Mouse (Mus musculus): Measurements from ENCODE around the gene Nt5c1a. TPM values are rescaled to one million over a fixed set of nuclear protein-coding genes. Genes with fewer than 3 reads are reported as not detected.
A peak's percentile ranks its signal among the peaks of the same experiment; 100 is the strongest.

Gene Nt5c1a
- polyA plus RNA-seq, 1 experiment from 2014 or later: 0.31 TPM

DNA sequence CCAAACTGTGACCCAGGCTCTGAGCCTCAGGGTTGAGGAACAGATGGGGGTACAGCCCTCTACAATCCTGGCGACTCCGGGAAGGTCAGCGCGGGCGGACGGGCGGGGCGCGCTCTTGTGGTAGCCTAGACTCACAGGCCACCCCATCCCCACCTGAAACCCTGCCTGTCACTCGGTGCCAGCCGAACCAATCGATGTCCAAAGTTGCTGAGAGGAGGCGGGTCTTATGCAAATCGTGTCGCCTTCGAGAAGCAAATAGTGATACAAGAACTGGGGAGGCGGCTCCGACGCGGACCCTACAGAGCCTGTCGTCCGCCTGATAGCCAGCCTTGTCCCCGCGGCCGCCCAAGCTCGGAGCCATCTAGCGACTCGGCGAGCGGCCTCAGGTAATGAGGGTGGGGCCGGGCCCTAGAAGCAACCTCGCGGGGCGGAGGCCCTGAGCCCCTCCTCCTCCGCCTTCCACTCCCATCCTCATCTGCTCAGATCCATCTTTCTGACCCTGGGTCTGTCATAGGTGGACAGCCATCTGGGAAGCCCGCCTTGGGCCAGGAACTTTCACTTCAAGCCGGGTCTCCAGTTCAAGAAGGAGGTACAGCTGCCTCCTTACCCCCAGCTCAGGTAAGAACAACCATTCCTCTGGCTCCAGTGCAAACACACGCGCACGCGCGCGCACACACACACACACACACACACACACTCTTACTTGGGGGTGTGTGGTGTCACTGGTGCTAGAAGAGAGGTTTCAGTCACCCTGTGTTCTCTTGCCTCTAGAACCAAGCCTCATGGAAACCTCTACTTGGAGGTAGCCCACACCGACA is 17.9 kb upstream of the Nt5c1a start:
- peak; percentile 91 for DNase-seq (ENCODE audit: low spot score)
- Histone ChIP-seq H3K9me3 (no peaks in the 10 kb centered on the region), H3K27ac (no peak overlapping the region), H3K36me3 (no peaks in the 10 kb centered on the region), H3K4me1 (peaks cover 20% of the 10 kb centered on the region), H3K27me3 (ENCODE audit: insufficient read depth, poor library complexity, severe bottlenecking) (peaks cover 98% of the 10 kb centered on the region), H3K4me3 (peak overlapping the region; percentile 52)
- 12% methylated on average over 44 of the region's 44 CpGs for WGBS

DNA sequence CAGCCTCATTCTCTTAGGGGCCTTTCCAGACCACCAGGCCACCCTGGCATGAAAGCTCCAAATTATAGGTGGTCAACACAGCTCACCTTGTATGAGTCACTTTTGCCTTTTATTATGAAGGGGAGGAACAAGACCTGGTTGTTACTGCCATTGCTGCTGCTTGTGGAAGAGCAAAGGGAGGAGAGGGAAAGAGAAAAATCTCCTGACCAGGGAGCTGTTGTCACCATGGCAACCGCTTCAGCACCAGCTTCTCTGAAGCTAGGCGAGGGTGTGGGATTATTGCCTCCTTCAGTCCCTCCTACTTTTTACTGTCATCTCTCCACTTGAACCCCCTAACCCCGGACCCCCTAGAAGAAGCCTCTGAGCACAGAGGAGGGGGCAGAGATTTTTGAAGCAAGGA is 16.5 kb upstream of the Nt5c1a start:
- DNase-seq (ENCODE audit: low spot score): no peak
- Histone ChIP-seq H3K4me3 (no peak overlapping the region), H3K9me3 (no peaks in the 10 kb centered on the region), H3K27ac (no peak overlapping the region), H3K27me3 (ENCODE audit: insufficient read depth, poor library complexity, severe bottlenecking) (peaks cover 98% of the 10 kb centered on the region), H3K4me1 (peaks cover 20% of the 10 kb centered on the region), H3K36me3 (no peaks in the 10 kb centered on the region)
- 42% methylated on average over 3 of the region's 3 CpGs for WGBS

DNA sequence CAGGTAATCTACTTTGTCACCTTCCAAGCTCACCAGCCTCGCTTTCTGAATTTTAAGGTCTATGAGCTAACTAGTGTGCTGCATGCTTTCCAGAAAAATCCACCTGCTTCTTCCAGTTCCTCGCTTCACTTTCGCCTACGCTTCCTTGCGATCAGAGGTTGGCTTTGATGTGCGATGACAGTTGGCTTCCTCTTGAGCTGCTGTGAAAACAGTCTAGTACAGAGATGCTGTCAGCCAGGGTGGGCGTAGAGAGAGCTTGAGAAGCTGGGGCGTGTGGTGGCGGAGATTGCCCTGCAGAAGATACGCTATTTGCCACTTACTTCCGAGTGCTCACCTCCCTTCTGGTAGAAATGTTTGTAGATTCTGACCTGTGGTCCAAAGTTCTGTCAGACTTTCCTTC is 9.0 kb upstream of the Nt5c1a start:
- Histone ChIP-seq H3K36me3 (no peaks in the 10 kb centered on the region), H3K27me3 (ENCODE audit: insufficient read depth, poor library complexity, severe bottlenecking) (peaks cover 94% of the 10 kb centered on the region), H3K9me3 (no peaks in the 10 kb centered on the region), H3K4me1 (peaks cover 12% of the 10 kb centered on the region; the same call in 1 of the 2 replicates), H3K4me3 (no peak overlapping the region), H3K27ac (no peak overlapping the region)
- DNase-seq (ENCODE audit: low spot score): no peak
- WGBS: 65% methylated on average over 11 of the region's 11 CpGs

DNA sequence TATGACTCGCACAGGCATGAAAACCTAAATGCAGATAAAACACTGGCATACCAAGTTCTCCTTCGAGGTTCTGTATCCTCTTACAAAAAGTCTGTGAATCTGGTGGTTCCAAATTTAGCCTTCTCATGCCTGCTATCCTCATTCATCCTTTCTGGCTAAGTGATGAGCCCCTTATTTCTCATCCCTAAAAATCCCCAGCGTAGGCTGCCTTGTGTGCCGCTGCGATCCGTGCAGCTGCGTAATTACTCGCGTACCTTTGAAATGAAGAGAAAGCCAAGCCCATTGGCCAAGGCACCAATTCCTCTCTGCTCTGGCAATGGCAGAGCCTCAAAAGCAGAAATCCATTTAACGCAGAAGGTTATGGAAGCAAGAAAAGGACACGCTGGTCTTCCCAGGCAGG is 7.5 kb upstream of the Nt5c1a start:
- H3K27ac ChIP-seq: no peak overlapping the region
- no peaks in the 10 kb centered on the region for H3K9me3 ChIP-seq
- WGBS: 87% methylated on average over 11 of the region's 11 CpGs
- H3K4me3 ChIP-seq: no peak overlapping the region
- H3K36me3 ChIP-seq: no peaks in the 10 kb centered on the region
- H3K27me3 ChIP-seq (ENCODE audit: insufficient read depth, poor library complexity, severe bottlenecking): peaks cover 93% of the 10 kb centered on the region
- no peak for DNase-seq (ENCODE audit: low spot score)
- peaks cover 12% of the 10 kb centered on the region; the same call in 1 of the 2 replicates for H3K4me1 ChIP-seq

DNA sequence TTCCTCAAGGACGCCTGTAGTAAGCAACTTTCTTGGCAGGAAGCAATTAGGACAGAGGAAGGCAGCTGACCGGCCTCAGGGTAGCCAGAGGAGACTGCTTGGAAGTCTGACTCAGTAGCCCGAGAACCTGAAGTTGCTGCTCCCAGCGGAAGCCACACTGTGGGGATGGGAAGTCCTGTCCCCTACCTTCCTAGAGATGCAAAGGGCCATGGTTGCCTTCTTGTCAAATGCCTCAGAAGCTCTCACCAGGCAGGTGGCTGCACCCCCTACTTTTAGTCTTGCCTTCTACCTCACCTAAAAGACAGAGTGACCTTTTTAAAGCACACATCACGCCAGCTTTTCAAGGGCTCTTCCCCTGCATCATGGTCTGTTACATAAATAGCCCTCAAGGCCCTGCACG is 4.6 kb upstream of the Nt5c1a start:
- Histone ChIP-seq H3K36me3 (no peaks in the 10 kb centered on the region), H3K27me3 (ENCODE audit: insufficient read depth, poor library complexity, severe bottlenecking) (peaks cover 98% of the 10 kb centered on the region), H3K4me1 (peaks cover 22% of the 10 kb centered on the region), H3K4me3 (no peak overlapping the region), H3K27ac (no peak overlapping the region), H3K9me3 (no peaks in the 10 kb centered on the region)
- WGBS: 52% methylated on average over 6 of the region's 6 CpGs
- DNase-seq (ENCODE audit: low spot score): no peak

DNA sequence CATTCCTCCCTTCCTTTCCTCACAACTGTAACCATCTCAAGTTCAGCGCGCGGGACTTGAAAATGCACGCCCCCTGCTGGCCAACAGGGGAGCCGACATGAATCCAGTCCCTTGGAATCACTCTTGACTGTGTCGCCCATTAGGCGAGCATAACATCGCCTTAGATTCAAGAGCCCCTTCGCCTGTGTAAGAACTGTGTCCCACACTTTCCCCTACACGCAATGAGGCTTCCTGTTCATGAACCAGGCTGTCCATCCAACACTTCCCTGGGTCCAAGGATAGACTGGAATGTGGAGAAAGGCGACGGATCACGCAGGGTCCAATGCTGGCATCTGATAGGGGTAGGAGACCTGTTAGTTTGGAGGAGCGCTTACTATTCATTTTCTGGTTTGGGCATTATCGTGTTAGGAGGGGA is 526 bp upstream of the Nt5c1a start:
- 2% methylated on average over 15 of the region's 15 CpGs for WGBS

DNA sequence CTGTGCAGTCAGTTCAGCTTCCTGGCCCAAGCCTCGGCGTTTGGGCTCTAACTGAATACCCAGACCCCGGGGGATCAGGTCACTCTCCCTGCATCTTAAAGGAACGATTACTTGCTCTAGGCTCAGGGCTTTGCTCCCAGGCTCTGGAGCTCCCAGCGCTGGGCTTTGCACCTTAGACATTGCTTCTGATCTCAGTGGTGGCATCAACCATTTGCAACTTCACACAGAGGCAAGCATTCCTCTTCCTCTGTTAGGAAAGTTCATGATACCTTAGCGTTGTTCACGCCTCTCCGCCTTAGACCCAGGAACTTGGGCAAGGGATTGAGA is 753 bp downstream of the Nt5c1a start:
- WGBS: 7% methylated on average over 8 of the region's 8 CpGs
- H3K27me3 ChIP-seq (ENCODE audit: insufficient read depth, poor library complexity, severe bottlenecking): peaks cover 81% of the 10 kb centered on the region
- H3K27ac ChIP-seq: no peak overlapping the region
- peaks cover 28% of the 10 kb centered on the region for H3K4me1 ChIP-seq
- H3K4me3 ChIP-seq: peak overlapping the region; percentile 66
- H3K9me3 ChIP-seq: no peaks in the 10 kb centered on the region
- no peaks in the 10 kb centered on the region for H3K36me3 ChIP-seq
- no peak for DNase-seq (ENCODE audit: low spot score)

More for the DNA sequence above, 526 bp upstream of the Nt5c1a start:
- no peaks in the 10 kb centered on the region for H3K9me3 ChIP-seq
- no peak overlapping the region for H3K27ac ChIP-seq
- H3K36me3 ChIP-seq: no peaks in the 10 kb centered on the region
- DNase-seq (ENCODE audit: low spot score): peak; percentile 83
- peaks cover 79% of the 10 kb centered on the region for H3K27me3 ChIP-seq (ENCODE audit: insufficient read depth, poor library complexity, severe bottlenecking)
- H3K4me3 ChIP-seq: peak overlapping the region; percentile 66
- H3K4me1 ChIP-seq: peaks cover 35% of the 10 kb centered on the region

DNA sequence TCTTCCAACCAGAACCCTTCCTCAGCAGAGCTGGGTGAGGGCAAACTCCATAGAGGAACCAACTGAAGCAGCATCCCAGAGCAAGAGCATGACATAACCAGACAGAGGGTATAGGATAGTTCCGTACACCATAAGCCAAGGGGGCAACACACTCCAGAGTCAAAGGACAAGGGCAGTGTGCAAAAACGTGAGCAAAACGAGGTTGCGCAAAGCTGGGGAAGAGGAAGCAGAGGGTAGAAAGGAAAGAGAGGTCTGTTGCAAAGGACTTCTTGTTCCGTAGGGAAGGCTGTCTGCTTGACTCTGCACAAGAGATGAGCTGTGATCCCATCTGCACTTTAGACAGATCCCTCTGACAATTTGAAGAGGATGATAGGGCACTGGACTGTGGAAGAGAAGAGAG is 6.0 kb downstream of the Nt5c1a start:
- no peaks in the 10 kb centered on the region for H3K36me3 ChIP-seq
- no peak overlapping the region for H3K27ac ChIP-seq
- peaks cover 11% of the 10 kb centered on the region for H3K4me1 ChIP-seq
- WGBS: 67% methylated on average over 5 of the region's 5 CpGs
- H3K4me3 ChIP-seq: no peak overlapping the region
- H3K27me3 ChIP-seq (ENCODE audit: insufficient read depth, poor library complexity, severe bottlenecking): peaks cover 77% of the 10 kb centered on the region
- no peak for DNase-seq (ENCODE audit: low spot score)
- H3K9me3 ChIP-seq: no peaks in the 10 kb centered on the region

DNA sequence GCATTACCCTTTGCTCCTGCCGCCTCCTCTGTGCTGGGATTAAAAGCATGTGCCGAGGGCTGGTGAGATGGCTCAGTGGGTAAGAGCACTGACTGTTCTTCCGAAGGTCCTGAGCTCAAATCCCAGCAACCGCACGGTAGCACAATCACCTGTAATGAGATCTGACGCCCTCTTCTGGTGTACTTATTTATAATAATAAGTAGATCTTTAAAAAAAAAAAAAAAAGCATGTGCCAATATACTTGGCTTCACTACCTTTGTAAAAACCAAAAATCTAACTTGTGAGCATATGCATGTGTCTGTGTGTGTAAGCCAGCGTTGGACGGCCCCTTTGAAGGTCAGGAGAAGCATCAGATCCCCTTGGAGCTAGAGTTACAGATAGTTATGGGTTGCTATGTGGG is 9.7 kb downstream of the Nt5c1a start:
- no peak overlapping the region for H3K4me3 ChIP-seq
- no peaks in the 10 kb centered on the region for H3K36me3 ChIP-seq
- no peaks in the 10 kb centered on the region for H3K4me1 ChIP-seq
- peaks cover 94% of the 10 kb centered on the region for H3K27me3 ChIP-seq (ENCODE audit: insufficient read depth, poor library complexity, severe bottlenecking)
- no peaks in the 10 kb centered on the region for H3K9me3 ChIP-seq
- DNase-seq (ENCODE audit: low spot score): no peak
- no peak overlapping the region for H3K27ac ChIP-seq
- 58% methylated on average over 8 of the region's 8 CpGs for WGBS

DNA sequence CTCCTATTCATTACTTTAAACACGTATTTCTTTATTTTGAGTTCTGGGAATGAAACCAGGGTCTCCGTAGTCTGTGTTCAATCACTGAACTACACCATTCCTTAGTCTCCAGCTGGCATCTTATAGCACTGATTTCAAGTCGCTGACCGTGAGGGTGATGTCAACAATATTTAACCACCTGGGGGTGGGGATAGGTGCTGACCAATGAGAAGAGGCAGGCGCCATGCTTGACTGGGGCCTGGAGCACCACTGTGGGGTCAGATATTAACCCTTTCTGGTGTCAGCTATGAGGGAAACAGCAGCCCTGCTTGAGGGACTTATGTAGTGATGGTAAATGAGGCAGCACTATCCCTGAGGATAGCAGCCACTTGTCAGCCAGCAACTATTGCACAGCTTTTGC is 10.1 kb downstream of the Nt5c1a start:
- DNase-seq (ENCODE audit: low spot score): no peak
- Histone ChIP-seq H3K27ac (no peak overlapping the region), H3K4me1 (no peaks in the 10 kb centered on the region), H3K9me3 (no peaks in the 10 kb centered on the region), H3K4me3 (no peak overlapping the region), H3K36me3 (no peaks in the 10 kb centered on the region), H3K27me3 (ENCODE audit: insufficient read depth, poor library complexity, severe bottlenecking) (peaks cover 92% of the 10 kb centered on the region)
- 55% methylated on average over 5 of the region's 5 CpGs for WGBS

DNA sequence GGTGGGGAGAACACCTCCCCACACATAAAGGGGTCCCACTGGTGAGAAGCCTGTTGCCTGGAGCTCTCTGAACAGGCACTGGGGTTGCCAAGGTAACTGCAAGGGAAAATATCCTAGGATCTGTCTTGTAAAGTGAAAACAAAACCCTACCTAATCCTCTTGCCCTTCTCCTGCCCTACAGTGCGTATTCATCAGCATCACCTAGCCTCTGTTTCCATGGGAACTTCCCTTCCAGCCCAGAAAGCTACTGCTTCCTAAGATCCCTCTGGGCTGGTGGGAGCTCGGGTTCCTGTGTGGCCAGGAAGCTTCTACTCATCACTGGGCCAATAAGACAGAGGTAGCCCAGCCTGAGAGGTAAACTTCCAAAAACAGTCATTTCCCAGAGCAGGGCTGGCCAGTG is 11.0 kb downstream of the Nt5c1a start:
- H3K4me1 ChIP-seq: no peaks in the 10 kb centered on the region
- no peaks in the 10 kb centered on the region for H3K9me3 ChIP-seq
- no peak overlapping the region for H3K27ac ChIP-seq
- no peak overlapping the region for H3K4me3 ChIP-seq
- no peak for DNase-seq (ENCODE audit: low spot score)
- peaks cover 86% of the 10 kb centered on the region for H3K27me3 ChIP-seq (ENCODE audit: insufficient read depth, poor library complexity, severe bottlenecking)
- no peaks in the 10 kb centered on the region for H3K36me3 ChIP-seq
- 39% methylated on average over 2 of the region's 2 CpGs for WGBS

DNA sequence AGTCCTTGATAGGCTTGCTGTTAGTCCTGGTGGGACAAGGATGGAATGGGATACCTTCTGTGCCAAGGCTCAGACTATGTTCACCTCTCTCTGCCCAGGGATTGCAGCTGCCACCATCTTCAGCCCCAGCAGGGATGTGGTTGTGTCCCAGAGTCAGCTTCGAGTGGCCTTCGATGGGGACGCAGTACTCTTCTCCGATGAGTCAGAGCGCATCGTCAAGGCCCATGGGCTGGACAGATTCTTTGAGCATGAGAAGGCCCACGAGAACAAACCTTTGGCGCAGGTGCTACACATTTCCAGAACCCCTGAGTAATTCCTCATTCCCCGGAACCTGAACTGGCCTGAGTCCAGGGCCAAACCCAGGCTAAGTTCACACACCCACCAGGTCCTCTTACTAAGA is 12.7 kb downstream of the Nt5c1a start:
- peaks cover 88% of the 10 kb centered on the region for H3K27me3 ChIP-seq (ENCODE audit: insufficient read depth, poor library complexity, severe bottlenecking)

DNA sequence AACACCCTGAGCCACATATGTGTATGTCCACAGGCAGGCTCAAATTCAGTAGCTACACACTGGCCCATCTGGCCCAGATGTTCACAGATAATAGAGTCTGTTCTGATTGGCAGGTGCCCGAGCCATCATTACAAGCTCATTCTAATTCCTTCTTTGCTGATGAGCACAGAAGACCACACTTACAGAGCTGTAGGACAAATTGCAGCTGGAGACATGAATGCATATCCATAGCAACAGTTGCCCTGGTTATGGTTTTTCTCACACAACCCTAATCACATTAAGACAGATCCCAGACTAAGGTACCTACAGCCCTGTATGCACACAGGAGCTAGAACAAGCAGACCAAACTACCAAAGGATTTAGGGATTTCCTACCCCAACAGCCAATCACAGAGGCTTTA is 14.1 kb downstream of the Nt5c1a start:
- H3K36me3 ChIP-seq: no peaks in the 10 kb centered on the region
- peaks cover 2% of the 10 kb centered on the region; the same call in 1 of the 2 replicates for H3K4me1 ChIP-seq
- H3K27ac ChIP-seq: no peak overlapping the region
- DNase-seq (ENCODE audit: low spot score): no peak
- peaks cover 81% of the 10 kb centered on the region for H3K27me3 ChIP-seq (ENCODE audit: insufficient read depth, poor library complexity, severe bottlenecking)
- 64% methylated on average over 1 of the region's 1 CpGs for WGBS
- H3K9me3 ChIP-seq: no peaks in the 10 kb centered on the region
- H3K4me3 ChIP-seq: no peak overlapping the region

More for the DNA sequence above, 12.7 kb downstream of the Nt5c1a start:
- H3K9me3 ChIP-seq: no peaks in the 10 kb centered on the region
- H3K4me1 ChIP-seq: no peaks in the 10 kb centered on the region
- H3K4me3 ChIP-seq: no peak overlapping the region
- H3K36me3 ChIP-seq: no peaks in the 10 kb centered on the region
- DNase-seq (ENCODE audit: low spot score): no peak
- no peak overlapping the region for H3K27ac ChIP-seq
- whole genome bisulfite sequencing: 89% methylated on average over 9 of the region's 9 CpGs

DNA sequence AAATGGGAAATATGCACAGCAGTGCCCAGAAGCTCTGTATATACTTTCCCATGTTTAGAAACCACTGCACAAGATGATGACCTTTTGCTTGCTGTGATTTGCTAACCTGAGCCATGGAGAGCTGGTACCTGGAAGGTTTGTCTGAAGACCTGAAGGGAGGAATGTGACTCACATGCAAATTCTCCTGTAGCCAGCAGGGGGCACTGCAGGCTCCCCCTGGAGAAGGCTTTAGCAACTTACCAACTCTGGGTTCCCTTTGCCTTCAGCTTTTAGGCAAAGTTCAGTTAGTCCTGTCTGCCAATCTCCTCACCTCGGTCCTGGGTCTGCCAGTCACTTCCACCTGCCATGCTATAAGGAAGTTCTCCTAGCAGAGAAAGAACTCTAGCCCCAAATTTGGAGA is 15.5 kb downstream of the Nt5c1a start:
- Histone ChIP-seq H3K27me3 (ENCODE audit: insufficient read depth, poor library complexity, severe bottlenecking) (peaks cover 68% of the 10 kb centered on the region), H3K36me3 (no peaks in the 10 kb centered on the region), H3K27ac (no peak overlapping the region), H3K4me3 (no peak overlapping the region), H3K9me3 (no peaks in the 10 kb centered on the region), H3K4me1 (peaks cover 7% of the 10 kb centered on the region; the same call in 1 of the 2 replicates)
- 17% methylated on average over 1 of the region's 1 CpGs for WGBS
- no peak for DNase-seq (ENCODE audit: low spot score)
